Mouse (Mus musculus): Measurements from ENCODE around the gene Rorc. TPM values are rescaled to one million over a fixed set of nuclear protein-coding genes. Genes with fewer than 3 reads are reported as not detected.

Gene Rorc
- polyA plus RNA-seq, 1 experiment = 22.8 TPM

DNA sequence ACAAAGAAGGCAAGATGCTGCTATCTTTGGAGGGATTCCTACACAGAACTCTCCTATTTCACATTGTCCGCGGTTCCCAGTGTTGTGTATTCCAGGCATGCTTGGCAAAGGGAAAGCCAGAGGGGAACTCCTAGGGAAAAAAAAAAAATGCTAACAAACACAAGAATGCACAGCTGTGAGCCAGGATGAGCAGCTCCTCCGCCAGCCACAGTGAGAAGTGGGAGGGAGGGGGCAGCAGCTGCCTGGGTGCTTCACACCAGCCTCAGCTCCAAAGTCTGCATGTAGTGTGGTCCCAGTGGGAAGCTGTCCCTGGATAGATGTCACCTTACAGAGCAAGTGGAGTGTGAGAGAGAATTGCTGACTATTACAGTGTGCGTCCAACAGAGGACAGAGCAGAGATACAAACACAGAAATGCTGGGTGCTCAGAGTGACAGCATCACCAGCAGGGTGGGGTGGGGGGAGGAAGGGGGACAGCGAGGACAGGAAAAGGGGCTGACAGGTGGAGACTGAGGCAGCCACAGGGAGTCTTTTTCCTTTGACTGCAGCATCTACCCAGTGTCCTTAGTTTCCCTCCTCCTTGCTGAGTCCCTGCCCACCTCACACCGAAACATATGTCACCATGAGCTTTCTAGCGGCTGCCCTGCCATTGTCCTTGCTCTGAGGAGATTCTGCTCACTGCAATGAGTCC lies 31.9 kb downstream of the Rorc start:
- DNase-seq (ENCODE audit: low read depth, low spot score) = no peak
- 29% methylated on average over 7 of the region's 7 CpGs for WGBS

- no peak for DNase-seq (ENCODE audit: low read depth, low spot score)
- WGBS = 49% methylated on average over 4 of the region's 4 CpGs
These were observed 33.0 kb downstream of the Rorc start for GRCm38 (mm10) chr3:94405561-94405960.

DNA sequence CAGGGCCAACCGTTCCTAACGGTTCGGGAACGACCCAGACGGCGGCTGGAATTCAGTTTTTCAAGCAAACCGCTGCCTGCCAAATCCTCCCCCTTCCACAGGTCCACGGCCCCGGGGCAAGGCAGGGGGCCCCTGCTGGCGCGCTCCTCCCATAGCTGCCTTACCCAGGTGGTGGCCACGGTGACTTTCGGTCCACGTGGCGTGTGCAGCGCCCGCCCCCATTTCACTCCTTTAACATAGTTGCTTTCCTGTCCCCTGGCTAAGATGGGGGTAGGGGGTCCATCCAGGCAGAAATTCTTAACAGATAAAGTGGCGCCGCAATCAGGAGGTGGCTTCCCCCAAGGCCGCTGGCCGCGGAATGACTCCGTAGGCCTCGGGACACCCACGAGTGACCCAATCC lies 39.9 kb downstream of the Rorc start:
- no peak for DNase-seq (ENCODE audit: low read depth, low spot score)
- WGBS = 4% methylated on average over 25 of the region's 25 CpGs

- WGBS = 10% methylated on average over 52 of the region's 52 CpGs
- peak; percentile 82 for DNase-seq (ENCODE audit: low read depth, low spot score)
These were observed 40.6 kb downstream of the Rorc start, which contains the start of gene Tdrkh for GRCm38 (mm10) chr3:94413031-94413679. Gene Tdrkh, plus strand, starts transcription at chr3:94413273.

- DNase-seq (ENCODE audit: low read depth, low spot score) = no peak
- 43% methylated on average over 2 of the region's 2 CpGs for WGBS
These were observed 58.4 kb downstream of the Rorc start for GRCm38 (mm10) chr3:94430980-94431379.

DNA sequence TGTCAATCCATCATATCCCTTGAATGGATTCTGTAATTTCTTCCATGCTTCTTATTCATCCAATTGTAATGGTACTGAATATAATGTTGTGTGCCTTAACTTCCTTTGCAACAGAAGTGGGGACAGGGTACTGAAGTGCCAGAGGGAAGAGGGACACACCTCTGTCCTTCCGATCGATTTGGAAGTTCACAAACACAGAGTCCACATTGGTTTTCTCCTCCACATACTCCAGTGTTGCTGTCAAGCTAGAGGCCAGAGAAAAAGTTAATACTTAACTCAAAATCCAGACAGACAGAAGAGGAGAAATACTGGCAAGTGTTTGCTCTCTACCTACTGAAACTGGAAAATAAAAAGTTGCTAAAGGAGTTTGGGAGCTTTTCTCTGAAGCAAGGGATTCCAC lies 61.7 kb downstream of the Rorc start:
- WGBS = 43% methylated on average over 2 of the region's 2 CpGs
- no peak for DNase-seq (ENCODE audit: low read depth, low spot score)

GRCm38 (mm10) chr3:94436420-94436819 lies 63.8 kb downstream of the Rorc start:
- no peak for DNase-seq (ENCODE audit: low read depth, low spot score)
- 79% methylated on average over 9 of the region's 9 CpGs for WGBS

DNA sequence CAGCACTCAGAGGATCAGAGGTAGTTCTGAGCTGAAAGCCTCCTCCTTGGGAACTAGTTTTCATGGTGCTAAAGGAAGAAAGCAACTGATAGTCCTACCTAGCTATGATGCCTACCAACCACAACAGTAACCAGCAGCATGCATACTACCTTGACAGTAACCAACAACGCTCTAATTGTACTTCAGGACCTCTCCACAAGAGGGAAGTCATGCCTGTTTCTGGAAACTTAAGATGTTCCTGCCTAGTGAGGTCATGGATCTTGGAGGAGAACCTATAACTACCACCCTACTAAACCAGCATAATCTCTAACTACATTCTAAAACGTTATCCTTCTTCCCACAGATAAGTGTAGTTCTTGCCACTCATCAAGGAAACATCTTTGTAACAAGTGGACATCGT lies 68.6 kb downstream of the Rorc start:
- DNase-seq (ENCODE audit: low read depth, low spot score) = no peak
- WGBS = 38% methylated on average over 3 of the region's 3 CpGs

DNA sequence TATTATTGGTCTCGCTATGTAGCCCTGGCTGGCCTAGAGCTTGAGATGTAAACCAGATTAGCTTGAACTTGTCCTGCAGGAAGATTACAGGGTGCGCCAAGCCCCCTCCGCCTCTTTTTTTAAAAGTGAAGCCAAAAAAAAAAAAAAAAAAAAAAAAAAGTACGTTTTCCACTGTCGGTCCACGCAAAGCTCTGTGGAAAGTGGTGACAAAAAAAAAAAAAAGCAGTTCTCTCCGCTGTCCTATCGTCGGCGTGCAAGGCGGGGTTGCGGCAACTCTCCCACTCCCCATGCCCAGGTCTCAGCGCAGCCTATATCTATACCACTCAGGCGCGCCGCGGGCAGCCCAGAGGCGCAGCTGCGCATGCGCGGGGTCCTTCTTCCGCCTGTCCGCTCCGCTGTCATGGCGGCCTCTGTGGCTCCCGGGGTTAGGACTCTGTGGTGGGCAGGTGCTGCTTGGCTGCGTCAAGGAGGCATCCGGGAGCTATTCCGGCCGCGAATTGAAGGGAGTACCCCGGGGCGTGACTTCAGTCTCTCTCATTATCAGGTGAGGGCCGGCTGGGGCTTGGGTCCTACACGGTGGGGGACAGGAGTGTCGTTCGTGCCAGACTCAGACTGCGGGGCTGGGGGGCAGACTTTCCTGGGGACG lies 70.5 kb downstream of the Rorc start, which contains the start of gene Mrpl9:
Mrpl9 (plus strand) TSS at position 368 of the 646 bp plus-strand sequence.
- under 1% methylated on average over 39 of the region's 39 CpGs for WGBS
- DNase-seq (ENCODE audit: low read depth, low spot score) = peak; percentile 69

GRCm38 (mm10) chr3:94443597-94443964 lies 71.0 kb downstream of the Rorc start, which contains the start of gene Oaz3:
Gene Oaz3, minus strand, starts transcription at chr3:94443915.
- DNase-seq (ENCODE audit: low read depth, low spot score) = no peak

More at GRCm38 (mm10) chr3:94443597-94443964, 71.0 kb downstream of the Rorc start, which contains the start of gene Oaz3:
- under 1% methylated on average over 24 of the region's 24 CpGs for WGBS

Other genes starting within 250 kb of the Rorc start
- gene Gm10696, start 194.6 kb upstream of the Rorc start, polyA plus RNA-seq (2012; rRNA removed) = not detected in 2 replicates
- gene Gm5286, start 176.1 kb upstream of the Rorc start, polyA plus RNA-seq (2012; rRNA removed) = not detected in 2 replicates
- gene Gm4778, start 108.8 kb upstream of the Rorc start, polyA plus RNA-seq (2012; rRNA removed) = not detected in 2 replicates
- 2.3 and 3.4 TPM in 2 replicates for gene Them4, start 62.7 kb upstream of the Rorc start, polyA plus RNA-seq (2012; rRNA removed)
- not detected in 2 replicates for gene Them5, start 30.7 kb upstream of the Rorc start, polyA plus RNA-seq (2012; rRNA removed)
- gene C2cd4d, start 10.4 kb upstream of the Rorc start, polyA plus RNA-seq (2012; rRNA removed) = 0.25 and 0.31 TPM in 2 replicates
- gene Lingo4, start 25.7 kb downstream of the Rorc start, polyA plus RNA-seq (2012; rRNA removed) = 0.41 and 0.43 TPM in 2 replicates
- gene Tdrkh, start 40.5 kb downstream of the Rorc start, polyA plus RNA-seq (2012; rRNA removed) = 0.12 and 0.23 TPM in 2 replicates
- gene Mrpl9, start 70.5 kb downstream of the Rorc start, polyA plus RNA-seq (2012; rRNA removed) = 33.9 and 37.9 TPM in 2 replicates
- gene Oaz3, start 71.1 kb downstream of the Rorc start, polyA plus RNA-seq (2012; rRNA removed) = 0.31 TPM in 1 of 2 replicates, not detected in the other
- gene Celf3, start 105.5 kb downstream of the Rorc start, polyA plus RNA-seq (2012; rRNA removed) = 6.4 and 8.6 TPM in 2 replicates
- gene Riiad1, start 107.5 kb downstream of the Rorc start, polyA plus RNA-seq (2012; rRNA removed) = 0.36 and 0.86 TPM in 2 replicates
- gene Snx27, start 209.9 kb downstream of the Rorc start, polyA plus RNA-seq (2012; rRNA removed) = 5.5 and 6.7 TPM in 2 replicates

Measured in large intestine, adult 2 months (tissue).